Mouse (Mus musculus) limb, embryonic 10.5 days (tissue): ENCODE results near the gene Nek5. TPM values are rescaled to one million over a fixed set of nuclear protein-coding genes. Genes with fewer than 3 reads are reported as not detected.
"Not testable (repeated sequence)": the region's sequence is repeated elsewhere in the genome, so short reads cannot be mapped to it uniquely, and the experiment has no call there.

Experiments
- DNase-seq: peaks from one replicate; pipeline ENCODE4 v3.0.0-alpha.2; 2017; ENCODE audit warnings: low spot score
- H3K27ac ChIP-seq: fragments of 300-500 bp; sonication (generic); 2 replicates; pipeline ENCODE4 v1.5.1; 2016; ENCODE audit warnings: mild to moderate bottlenecking
- H3K27me3 ChIP-seq: fragments of 300-500 bp; sonication (generic); 2 replicates; pipeline ENCODE4 v1.6.1; 2016; ENCODE audit warnings: low read depth, mild to moderate bottlenecking; ENCODE audit not compliant: poor library complexity, severe bottlenecking
- H3K36me3 ChIP-seq: fragments of 300-500 bp; sonication (generic); 2 replicates; pipeline ENCODE4 v1.6.1; 2016; ENCODE audit warnings: mild to moderate bottlenecking, moderate library complexity
- H3K4me1 ChIP-seq: fragments of 300-500 bp; sonication (generic); 2 replicates; pipeline ENCODE4 v1.6.1; 2016
- H3K4me3 ChIP-seq: fragments of 300-500 bp; sonication (generic); 2 replicates; pipeline ENCODE4 v1.5.1; 2016; ENCODE audit warnings: mild to moderate bottlenecking, moderate library complexity
- H3K9me3 ChIP-seq: fragments of 300-500 bp; sonication (generic); replicated peaks from 2 replicates; pipeline ENCODE4 v1.6.1; 2016; ENCODE audit warnings: mild to moderate bottlenecking
- WGBS: fragments of 180-500 bp; shearing (Covaris S2); methylation state at CpG from one replicate; pipeline ENCODE4 v1.1.7; 2016; 5-methylcytosine and 5-hydroxymethylcytosine counted together
- polyA plus RNA-seq: library from polyadenylated mRNA; unstranded; fragments of >200 nt; fragmentation: Nextera tagmentation; extraction: Ambion mirVana; gene quantifications from 2 replicates; pipeline ENCODE4 v1.2.1, GENCODE M21; 2016

The Nek5 gene
- polyA plus RNA-seq, 1 experiment from 2014 or later, result not detected

DNA sequence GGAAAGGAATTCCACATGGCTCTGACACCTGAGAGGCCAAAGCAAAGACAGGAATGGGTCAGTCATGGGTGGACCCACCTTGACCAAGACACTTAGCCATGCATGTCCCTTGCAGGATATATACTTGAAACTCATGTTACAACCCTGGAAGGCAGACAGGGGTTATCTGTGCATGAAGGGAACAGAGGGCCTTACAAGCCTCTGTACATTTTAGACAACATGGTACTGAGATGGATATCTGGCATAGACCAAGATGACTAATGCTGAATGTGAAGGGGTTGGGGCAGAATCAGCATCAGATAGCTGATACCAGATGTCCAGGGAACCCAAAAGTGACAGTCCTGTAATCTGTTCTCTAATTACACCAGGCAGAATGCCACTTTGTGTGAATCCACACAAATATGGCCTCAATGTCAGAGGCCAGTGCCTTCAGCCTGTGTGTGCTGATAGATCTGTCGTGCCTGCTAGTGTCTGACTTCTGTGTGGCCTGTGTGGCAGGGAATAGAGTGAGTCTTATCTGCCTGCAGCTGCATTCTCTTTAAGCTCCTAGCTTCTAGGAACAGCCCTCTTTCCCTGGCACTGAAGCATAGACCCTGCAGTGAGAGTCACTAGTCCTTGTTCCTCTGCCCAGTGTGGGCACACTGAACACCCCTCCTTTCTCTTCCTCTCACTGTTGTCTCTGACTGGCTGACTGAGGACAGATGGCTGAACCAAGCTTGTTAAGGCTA is 19.1 kb upstream of the Nek5 start:
- Histone ChIP-seq H3K36me3 (peaks cover 24% of the 10 kb centered on the region; the same call in 1 of the 2 replicates), H3K4me1 (no peaks in the 10 kb centered on the region), H3K27me3 (no peaks in the 10 kb centered on the region), H3K9me3 (no peaks in the 10 kb centered on the region), H3K4me3 (no peak overlapping the region), H3K27ac (no peak overlapping the region)
- DNase-seq, result no peak
- WGBS, result 93% methylated on average over 1 of the region's 1 CpGs

DNA sequence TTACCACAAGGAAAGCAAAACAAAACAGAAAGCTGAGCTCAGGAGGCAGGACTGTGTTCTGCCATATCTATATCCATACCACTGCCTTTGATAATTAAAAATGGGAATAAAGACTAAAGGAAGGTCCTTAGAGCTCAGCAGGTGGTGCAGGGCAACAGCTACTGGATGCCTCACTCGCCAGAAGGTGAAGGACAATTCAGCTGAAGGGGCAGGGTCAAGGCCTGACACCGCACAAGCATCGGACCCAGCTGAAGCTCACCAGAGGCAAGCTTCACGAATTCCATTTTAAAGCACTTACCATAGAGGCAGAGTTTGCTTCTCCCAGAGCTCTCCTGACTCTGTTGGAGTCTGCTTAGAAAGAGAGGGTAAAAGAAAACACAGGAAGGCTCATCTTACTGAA is 17.7 kb upstream of the Nek5 start:
- no peaks in the 10 kb centered on the region for H3K9me3 ChIP-seq
- H3K4me3 ChIP-seq, result no peak overlapping the region
- H3K4me1 ChIP-seq, result no peaks in the 10 kb centered on the region
- WGBS, result 81% methylated on average over 4 of the region's 4 CpGs
- H3K27ac ChIP-seq, result no peak overlapping the region
- H3K27me3 ChIP-seq, result no peaks in the 10 kb centered on the region
- H3K36me3 ChIP-seq, result peaks cover 21% of the 10 kb centered on the region; the same call in 1 of the 2 replicates
- DNase-seq, result no peak

DNA sequence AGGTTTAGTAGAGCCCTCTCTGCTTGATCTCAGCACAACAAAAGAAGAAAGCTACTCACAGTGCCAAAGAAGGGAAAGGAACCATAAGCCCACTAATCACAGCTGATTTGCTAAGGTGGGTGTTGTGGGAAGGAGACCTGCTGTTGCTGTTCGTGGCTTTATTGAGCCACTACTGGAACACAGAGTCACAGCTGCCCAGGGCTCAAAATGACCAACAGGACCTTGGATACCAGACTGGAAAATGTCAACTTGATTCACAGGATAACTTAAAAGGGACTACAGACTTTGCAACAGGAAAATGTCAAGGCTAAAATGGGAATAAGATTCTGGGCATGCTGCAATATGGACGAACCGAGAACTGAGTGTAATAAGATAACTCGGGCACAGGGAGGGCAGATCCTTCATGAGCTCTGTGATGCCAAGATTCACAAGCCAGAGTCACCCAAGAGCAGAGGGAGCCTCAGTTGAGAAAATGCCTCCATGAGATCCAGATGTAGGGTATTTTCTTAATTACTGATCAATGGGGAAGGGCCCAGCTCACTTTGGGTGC is 17.1 kb upstream of the Nek5 start:
- no peak overlapping the region for H3K4me3 ChIP-seq
- no peak overlapping the region for H3K27ac ChIP-seq
- peaks cover 21% of the 10 kb centered on the region; the same call in 1 of the 2 replicates for H3K36me3 ChIP-seq
- WGBS, result 92% methylated on average over 4 of the region's 4 CpGs
- no peaks in the 10 kb centered on the region for H3K27me3 ChIP-seq
- no peaks in the 10 kb centered on the region for H3K4me1 ChIP-seq
- H3K9me3 ChIP-seq, result no peaks in the 10 kb centered on the region
- DNase-seq, result no peak

DNA sequence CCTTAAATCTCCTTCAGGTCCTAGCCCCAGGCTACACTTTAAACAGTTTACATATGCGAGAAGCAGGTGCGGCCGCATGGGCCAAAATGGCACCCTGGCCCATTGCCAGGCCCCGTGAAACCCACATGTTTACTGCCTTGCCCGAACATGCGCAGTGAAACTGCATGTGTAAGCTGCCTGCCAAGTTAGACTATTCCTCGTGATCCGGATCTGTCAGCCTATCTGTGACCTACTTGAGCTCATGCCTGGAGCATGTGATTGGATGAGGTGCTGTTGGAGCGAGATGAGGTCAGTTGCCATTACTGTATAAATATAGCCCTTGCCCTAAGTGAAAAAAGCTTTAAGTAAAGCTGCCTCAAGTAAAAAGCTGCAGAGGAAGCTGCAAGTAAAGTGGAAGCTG is 11.6 kb upstream of the Nek5 start:
- not testable (repeated sequence) for H3K4me1 ChIP-seq, H3K27me3 ChIP-seq, DNase-seq, H3K4me3 ChIP-seq, H3K9me3 ChIP-seq, H3K27ac ChIP-seq
- peaks cover 16% of the 10 kb centered on the region; the same call in 1 of the 2 replicates for H3K36me3 ChIP-seq
- 96% methylated on average over 9 of the region's 9 CpGs for WGBS

DNA sequence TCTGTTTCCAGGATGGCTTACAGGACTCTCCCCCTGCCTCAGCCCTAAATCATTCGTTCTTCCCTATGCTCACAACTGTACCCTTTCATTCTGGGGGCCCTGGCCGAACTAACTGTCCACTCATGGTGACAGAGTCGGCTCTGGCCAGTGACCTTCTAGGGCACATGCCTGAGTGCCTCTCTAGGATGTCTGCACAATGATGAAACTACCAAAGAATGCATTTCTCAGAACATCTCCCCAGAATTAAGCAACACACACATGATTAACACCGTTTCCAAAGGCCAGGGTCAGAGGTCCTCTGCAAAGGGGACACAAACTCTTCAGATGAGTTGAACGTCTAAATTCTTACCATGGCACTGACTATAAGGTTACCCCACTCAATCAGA is 9.9 kb upstream of the Nek5 start:
- Histone ChIP-seq H3K9me3 (no peaks in the 10 kb centered on the region), H3K4me3 (no peak overlapping the region), H3K36me3 (peaks cover 11% of the 10 kb centered on the region; the same call in 1 of the 2 replicates), H3K4me1 (no peaks in the 10 kb centered on the region), H3K27me3 (no peaks in the 10 kb centered on the region), H3K27ac (no peak overlapping the region)
- 88% methylated on average over 5 of the region's 5 CpGs for WGBS
- no peak for DNase-seq

DNA sequence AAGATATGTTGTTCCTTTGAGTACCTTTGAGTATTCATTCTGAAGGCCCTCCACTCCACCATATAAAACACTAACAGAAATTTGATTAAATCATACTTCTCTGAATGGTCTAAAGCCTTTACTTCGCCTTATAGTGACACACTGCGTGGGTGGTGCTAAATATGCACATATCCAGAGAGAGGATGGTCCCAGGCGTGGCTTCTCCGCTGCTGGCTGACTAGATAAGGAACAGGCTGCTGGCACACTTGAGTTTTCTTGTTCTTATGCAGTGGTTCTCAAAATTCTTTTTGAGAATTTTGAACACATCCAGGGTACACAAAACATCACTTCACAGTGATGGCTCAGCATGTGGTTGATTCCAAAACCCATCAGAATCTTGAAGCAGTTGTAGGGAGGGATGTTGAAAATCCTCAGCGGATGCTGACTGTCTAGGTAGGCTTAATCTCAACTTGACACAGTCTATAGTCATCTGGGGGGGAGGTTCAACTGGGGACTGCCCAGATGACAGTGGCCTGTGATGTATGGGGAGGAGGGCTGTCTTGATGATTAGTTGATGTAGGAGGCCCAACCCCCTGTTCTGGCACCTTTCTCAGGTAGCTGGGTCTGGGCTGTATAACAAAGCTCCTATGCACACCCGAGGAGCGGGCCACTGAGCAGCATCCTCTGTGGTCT is 9.4 kb upstream of the Nek5 start:
- 90% methylated on average over 7 of the region's 7 CpGs for WGBS
- no peak for DNase-seq
- peaks cover 11% of the 10 kb centered on the region; the same call in 1 of the 2 replicates for H3K36me3 ChIP-seq

DNA sequence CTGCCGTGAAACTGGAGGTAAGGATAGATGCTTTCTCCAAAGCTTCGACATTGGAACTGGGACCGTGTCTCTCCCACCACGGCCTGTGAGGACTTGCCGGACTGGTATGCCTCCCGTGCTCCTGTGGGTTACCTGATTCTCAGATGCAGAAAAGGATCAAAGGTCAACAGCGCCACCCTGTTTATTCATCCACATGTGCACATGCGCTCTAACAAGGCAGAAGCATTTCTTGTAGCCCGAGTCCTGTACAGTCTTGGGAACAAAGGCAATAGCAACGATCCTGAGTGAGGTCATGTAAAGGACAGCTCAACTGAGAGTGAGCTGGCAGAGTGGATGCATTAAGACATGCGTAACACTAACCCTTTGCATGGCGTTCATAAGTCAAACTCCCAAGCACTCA is 7.2 kb upstream of the Nek5 start:
- Histone ChIP-seq H3K27me3 (no peaks in the 10 kb centered on the region), H3K36me3 (peaks cover 26% of the 10 kb centered on the region), H3K27ac (no peak overlapping the region), H3K9me3 (no peaks in the 10 kb centered on the region), H3K4me3 (no peak overlapping the region), H3K4me1 (no peaks in the 10 kb centered on the region)
- DNase-seq, result no peak
- 83% methylated on average over 12 of the region's 12 CpGs for whole genome bisulfite sequencing

More for the DNA sequence above, 9.4 kb upstream of the Nek5 start:
- Histone ChIP-seq H3K9me3 (no peaks in the 10 kb centered on the region), H3K4me3 (no peak overlapping the region), H3K27ac (no peak overlapping the region), H3K27me3 (no peaks in the 10 kb centered on the region), H3K4me1 (no peaks in the 10 kb centered on the region)

DNA sequence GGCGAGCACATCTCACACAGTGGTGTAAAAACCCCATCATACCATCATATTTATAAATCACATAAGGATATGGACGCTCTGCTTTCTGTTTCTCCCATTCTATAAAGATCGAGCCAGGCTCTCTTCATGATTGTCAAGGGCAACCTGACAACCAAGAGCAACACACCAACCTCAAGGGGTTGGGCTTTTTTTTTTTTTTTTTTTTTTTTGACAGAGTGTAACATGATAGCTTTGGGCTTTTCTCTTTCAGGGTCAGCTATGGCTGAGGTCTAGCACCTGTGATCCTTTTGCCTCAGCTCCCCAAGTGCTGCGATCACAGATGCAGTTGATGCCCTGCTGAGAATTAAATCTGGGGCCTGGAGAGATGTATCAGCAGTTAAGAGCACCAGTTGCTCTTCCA is 17.8 kb downstream of the Nek5 start:
- H3K27ac ChIP-seq, result no peak overlapping the region
- no peak overlapping the region for H3K4me3 ChIP-seq
- H3K27me3 ChIP-seq, result no peaks in the 10 kb centered on the region
- no peaks in the 10 kb centered on the region for H3K4me1 ChIP-seq
- DNase-seq, result no peak
- no peaks in the 10 kb centered on the region for H3K9me3 ChIP-seq
- WGBS, result 78% methylated on average over 4 of the region's 4 CpGs
- H3K36me3 ChIP-seq, result no peaks in the 10 kb centered on the region

DNA sequence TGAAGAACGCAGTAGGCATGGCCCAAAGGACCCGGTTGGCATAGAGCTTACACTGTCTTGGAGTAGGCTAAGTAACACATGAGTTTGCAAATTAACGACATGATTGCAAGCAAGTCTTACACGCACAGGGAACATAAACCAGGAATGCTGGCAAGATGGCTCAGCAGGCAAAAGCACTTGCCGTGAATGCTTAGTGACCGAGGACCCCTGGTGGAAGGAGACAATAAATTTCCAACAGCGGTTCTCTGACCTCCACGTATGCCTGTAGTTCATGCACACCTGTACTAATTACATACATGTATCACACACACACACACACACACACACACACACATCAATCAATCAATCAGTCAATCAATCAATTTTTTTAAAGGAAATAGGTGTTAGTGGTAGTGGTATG is 33.3 kb downstream of the Nek5 start:
- DNase-seq, result no peak
- Histone ChIP-seq H3K27me3 (no peaks in the 10 kb centered on the region), H3K4me1 (no peaks in the 10 kb centered on the region), H3K36me3 (no peaks in the 10 kb centered on the region), H3K9me3 (no peaks in the 10 kb centered on the region), H3K27ac (no peak overlapping the region), H3K4me3 (no peak overlapping the region)
- 53% methylated on average over 8 of the region's 8 CpGs for WGBS

DNA sequence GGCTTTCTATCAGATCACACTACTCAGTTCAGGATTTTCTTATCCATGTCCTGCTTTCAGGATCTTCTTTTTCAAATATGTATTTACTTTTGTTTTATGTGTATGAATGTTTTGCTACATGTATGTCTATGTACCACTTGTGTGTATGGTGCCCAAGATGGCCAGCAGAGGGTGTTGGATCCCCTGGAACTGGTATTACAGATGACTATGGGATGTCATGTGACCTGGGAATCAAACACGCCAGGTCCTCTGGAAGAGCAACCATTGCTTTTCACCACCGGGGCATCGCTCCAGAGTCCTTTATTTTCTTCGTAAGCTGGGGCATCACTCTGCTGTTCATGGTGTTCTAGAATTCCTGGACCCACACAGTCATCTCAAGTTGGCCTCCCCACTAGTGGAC is 35.6 kb downstream of the Nek5 start:
- WGBS, result 91% methylated on average over 4 of the region's 4 CpGs
- no peaks in the 10 kb centered on the region for H3K27me3 ChIP-seq

DNA sequence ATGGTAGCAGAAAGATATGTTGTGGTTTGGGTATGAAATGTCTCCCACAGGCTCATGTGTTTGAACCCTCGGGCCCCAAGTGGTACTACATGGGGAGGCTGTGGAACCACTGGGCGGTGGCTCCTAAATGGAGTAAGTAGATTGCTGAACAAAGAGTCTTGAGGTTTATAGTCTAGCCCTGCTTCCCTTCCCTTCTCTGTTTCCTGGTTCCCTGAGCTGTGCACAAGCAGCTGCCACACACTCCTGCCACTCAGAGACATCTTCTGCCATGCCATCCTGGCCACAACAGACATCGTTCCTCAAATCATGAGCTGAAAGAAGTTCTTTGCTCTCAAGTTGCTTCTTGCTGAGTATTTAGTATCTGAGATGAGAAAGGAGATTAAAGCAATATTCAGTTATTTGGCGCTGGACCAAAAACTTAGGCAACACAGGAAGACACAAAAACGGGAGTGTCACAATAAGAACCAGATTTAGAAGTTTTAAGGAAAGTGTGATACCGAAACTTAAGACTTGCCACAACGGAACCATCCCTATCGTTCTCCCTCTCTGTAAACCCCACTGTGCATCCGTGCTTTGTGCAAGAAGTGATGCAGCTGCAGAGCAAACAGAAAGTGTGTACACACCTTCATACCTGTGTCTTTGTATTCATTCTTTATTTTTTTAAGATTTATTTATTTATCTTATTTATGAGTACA is 45.4 kb downstream of the Nek5 start:
- Histone ChIP-seq H3K9me3 (no peaks in the 10 kb centered on the region), H3K36me3 (no peaks in the 10 kb centered on the region), H3K4me1 (no peaks in the 10 kb centered on the region), H3K27ac (no peak overlapping the region), H3K4me3 (no peak overlapping the region), H3K27me3 (no peaks in the 10 kb centered on the region)
- DNase-seq, result no peak
- WGBS, result 91% methylated on average over 9 of the region's 9 CpGs

More for the DNA sequence above, 35.6 kb downstream of the Nek5 start:
- Histone ChIP-seq H3K36me3 (no peaks in the 10 kb centered on the region), H3K4me1 (no peaks in the 10 kb centered on the region), H3K27ac (no peak overlapping the region), H3K4me3 (no peak overlapping the region), H3K9me3 (no peaks in the 10 kb centered on the region)
- DNase-seq, result no peak

DNA sequence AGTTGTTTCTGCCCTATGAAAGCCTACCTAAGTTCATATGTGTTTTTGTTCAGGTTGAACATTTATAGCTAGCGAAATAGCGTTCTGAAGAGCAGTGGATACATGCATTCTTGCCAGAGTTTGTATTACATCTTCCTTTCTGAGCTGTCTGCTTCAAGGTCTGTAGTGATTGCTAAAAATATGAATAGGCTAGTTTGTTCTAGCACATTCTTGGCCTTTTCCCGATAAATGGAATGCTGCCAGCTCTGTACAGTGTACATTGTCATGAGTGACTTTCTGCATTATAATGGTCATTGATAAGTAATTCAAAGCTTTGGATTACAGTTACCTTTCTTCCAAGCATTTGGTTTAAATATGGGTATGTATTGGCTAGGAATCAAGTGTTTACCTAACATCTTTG is 63.7 kb downstream of the Nek5 start:
- H3K27ac ChIP-seq, result 0 out of 2 replicates have a peak overlapping the region, but pooled peaks have one; percentile 73
- WGBS, result 9% methylated on average over 3 of the region's 3 CpGs
- peak overlapping the region; percentile 77 for H3K4me3 ChIP-seq
- H3K4me1 ChIP-seq, result peaks cover 5% of the 10 kb centered on the region
- H3K27me3 ChIP-seq, result peaks cover 33% of the 10 kb centered on the region
- H3K9me3 ChIP-seq, result no peaks in the 10 kb centered on the region
- no peak for DNase-seq
- peaks cover 39% of the 10 kb centered on the region for H3K36me3 ChIP-seq

DNA sequence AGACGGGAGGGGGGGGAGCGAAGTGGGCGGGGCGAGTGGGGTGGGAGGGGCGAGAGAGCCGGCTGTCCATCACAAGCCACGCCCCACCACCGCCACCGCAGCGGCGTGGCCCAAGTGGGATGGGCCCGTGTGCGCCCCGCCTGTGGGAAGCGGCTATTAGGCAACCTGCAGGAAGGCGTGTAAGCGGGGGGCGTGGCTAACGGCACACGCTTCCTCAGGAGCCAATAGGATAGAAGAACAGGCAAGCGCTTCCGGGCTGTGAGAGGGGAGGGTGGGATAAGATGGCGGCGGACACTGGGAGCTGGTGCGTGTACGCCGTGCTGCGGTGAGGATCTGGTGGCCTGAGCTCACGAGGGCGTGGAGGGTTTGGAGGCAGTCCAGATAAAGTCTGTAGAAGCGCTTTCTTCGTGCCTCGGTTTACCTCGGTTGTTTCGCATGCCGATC is 64.4 kb downstream of the Nek5 start, which contains the start of gene Alg11:
TSS of gene Alg11 (plus strand) at position 276 of the 444 bp plus-strand sequence.
- H3K9me3 ChIP-seq, result no peaks in the 10 kb centered on the region
- H3K4me3 ChIP-seq, result peak within 1 kb of the TSS; percentile 77
- peak; percentile 96 for DNase-seq
- peaks cover 33% of the 10 kb centered on the region for H3K36me3 ChIP-seq
- H3K4me1 ChIP-seq, result peaks cover 5% of the 10 kb centered on the region
- WGBS, result under 1% methylated on average over 36 of the region's 36 CpGs
- H3K27ac ChIP-seq, result peak within 1 kb of the TSS; percentile 84
- H3K27me3 ChIP-seq, result peaks cover 33% of the 10 kb centered on the region
